Mouse (Mus musculus) erythroblast, embryonic 14.5 days (primary cell): ENCODE measurements at regions not wholly inside any gene's neighbourhood (a gene's known extent, or its start where the extent isn't known, plus 50 kb on each side); places are given as distances from the start of the nearest gene placed in this dataset.

ENCODE experiments used
- GATA1 ChIP-seq: IDR thresholded peaks from 2 replicates; pipeline ENCODE4 v1.6.1; 2012; ENCODE audit warnings: low read length, inconsistent platforms, mixed read lengths
- TAL1 ChIP-seq: IDR thresholded peaks from 3 replicates; pipeline ENCODE4 v1.6.1; 2012; ENCODE audit warnings: low read length, inconsistent platforms, mixed read lengths

DNA sequence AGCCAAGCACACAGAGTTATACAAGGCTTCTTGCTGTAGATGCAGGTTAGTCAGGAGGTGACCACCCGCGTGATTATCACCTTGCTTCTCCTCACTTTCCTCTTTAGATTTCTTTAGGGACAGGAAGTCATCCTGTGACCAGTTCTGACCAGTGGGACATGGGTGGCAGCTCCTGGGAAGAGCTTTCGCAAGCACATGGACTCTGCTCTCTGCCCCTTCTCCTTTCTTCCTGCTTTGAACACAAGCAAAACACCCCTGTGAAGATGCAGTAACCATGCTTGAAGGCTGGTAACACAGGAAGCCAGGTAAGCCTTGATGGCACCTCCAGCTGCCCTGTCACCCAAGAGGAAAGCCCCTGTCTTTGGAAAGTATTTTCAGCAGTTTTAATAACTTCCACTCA, 64.7 kb upstream of the Zfp366 start:
- no peak for TF ChIP-seq GATA1
- TF ChIP-seq TAL1: no peak
